Mouse (Mus musculus): Measurements from ENCODE around the gene Fam193a. TPM values are rescaled to one million over a fixed set of nuclear protein-coding genes. Genes with fewer than 3 reads are reported as not detected.
A peak's percentile ranks its signal among the peaks of the same experiment; 100 is the strongest.

Gene Fam193a
- 17.1 and 21.2 TPM in 2 replicates for polyA plus RNA-seq (2012; rRNA removed)

- DNase-seq (ENCODE audit: low spot score): peak; percentile 95
Observed at GRCm38 (mm10) chr5:34369341-34370021, at the start of gene Fam193a. Fam193a (plus strand) TSS chr5:34369933.

GRCm38 (mm10) chr5:34321236-34321635 is 48.5 kb upstream of the Fam193a start:
- no peak for DNase-seq (ENCODE audit: low spot score)

DNA sequence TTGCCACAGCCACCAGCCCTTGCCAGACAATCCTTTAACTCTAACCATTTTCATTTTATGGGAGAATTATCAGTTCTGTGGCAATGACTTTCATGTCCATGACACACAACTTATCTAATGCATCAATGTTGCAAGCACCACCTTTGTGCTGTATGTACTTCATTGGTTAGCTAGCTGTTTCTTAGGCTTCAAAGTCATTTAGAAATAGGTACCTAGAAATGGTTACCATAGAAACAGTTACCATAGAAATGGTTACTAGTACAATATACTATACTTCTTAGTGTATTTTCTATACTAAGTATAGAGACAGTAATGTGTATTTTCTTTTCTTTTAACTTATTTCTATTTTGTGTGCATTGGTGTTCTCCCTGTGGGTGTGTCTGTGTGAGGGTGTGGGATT is 44.4 kb upstream of the Fam193a start:
- no peak for DNase-seq (ENCODE audit: low spot score)

- DNase-seq (ENCODE audit: low spot score): no peak
Observed at GRCm38 (mm10) chr5:34326249-34326691, 43.5 kb upstream of the Fam193a start.

- DNase-seq (ENCODE audit: low spot score): no peak
Observed at GRCm38 (mm10) chr5:34326875-34327576, 42.7 kb upstream of the Fam193a start.

DNA sequence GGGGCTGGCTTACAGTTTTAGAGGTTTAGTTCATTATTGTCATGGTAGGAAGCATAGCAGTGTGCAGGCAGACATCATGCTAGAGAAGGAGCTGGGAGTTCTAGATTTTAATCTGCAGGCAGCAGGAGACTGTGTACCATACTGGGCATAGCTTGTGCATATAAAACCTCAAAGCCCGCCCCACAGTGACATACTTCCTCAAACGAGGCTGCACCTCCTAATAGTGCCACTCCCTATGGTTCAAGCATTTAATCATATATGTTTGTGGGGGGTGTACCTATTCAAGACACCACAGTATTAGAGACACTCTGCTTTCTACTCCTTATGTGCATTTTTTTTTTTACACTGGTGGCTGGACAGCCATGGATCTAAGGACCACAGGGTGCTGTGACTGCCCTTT is 39.6 kb upstream of the Fam193a start:
- no peak for DNase-seq (ENCODE audit: low spot score)

- no peak for DNase-seq (ENCODE audit: low spot score)
Observed at GRCm38 (mm10) chr5:34334081-34334480, 35.7 kb upstream of the Fam193a start.

GRCm38 (mm10) chr5:34335539-34336096 is 34.1 kb upstream of the Fam193a start:
- no peak for DNase-seq (ENCODE audit: low spot score)

DNA sequence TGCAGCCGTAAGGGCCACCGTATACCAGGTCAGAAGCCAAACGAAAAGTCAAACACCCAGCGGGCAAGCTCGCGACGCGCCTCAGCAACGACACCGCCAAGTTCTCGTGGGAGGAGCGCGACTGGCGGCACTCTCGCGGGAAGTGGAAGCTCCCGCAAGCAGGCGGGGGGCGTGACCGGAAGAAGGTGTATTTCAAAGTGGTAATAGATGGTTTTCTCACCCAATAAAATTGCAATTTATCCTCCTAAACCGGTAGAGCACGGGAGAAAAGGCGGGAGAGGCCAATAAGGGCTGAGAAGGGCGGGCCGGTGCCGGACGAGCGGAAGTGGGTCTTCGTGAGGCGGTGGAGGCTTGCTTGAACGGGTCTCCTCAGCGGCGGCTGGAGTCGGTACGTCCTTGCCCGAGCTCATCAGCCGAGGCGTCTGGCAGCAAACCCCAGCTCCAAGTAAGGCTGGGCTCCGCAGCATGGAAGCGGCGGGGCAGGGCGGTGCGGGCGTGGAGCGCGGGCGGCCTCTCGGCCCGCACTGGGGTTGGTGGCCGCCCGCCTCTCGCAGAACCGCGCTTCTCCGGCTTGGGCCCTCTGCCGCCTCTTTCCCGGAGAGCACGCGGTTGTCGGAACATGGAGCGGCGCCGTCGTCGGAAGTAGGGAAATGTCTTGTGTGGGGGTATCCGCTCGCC is 33.5 kb upstream of the Fam193a start, which contains the start of gene Rnf4:
TSS of gene Rnf4 (plus strand) at position 193 of the 678 bp plus-strand sequence.
- DNase-seq (ENCODE audit: low spot score): peak; percentile 92

- DNase-seq (ENCODE audit: low spot score): peak; percentile 53
Observed at GRCm38 (mm10) chr5:34336775-34337450, 32.8 kb upstream of the Fam193a start.

- DNase-seq (ENCODE audit: low spot score): no peak
Observed at GRCm38 (mm10) chr5:34340246-34340645, 29.5 kb upstream of the Fam193a start.

GRCm38 (mm10) chr5:34352084-34352631 is 17.6 kb upstream of the Fam193a start:
- no peak for DNase-seq (ENCODE audit: low spot score)

DNA sequence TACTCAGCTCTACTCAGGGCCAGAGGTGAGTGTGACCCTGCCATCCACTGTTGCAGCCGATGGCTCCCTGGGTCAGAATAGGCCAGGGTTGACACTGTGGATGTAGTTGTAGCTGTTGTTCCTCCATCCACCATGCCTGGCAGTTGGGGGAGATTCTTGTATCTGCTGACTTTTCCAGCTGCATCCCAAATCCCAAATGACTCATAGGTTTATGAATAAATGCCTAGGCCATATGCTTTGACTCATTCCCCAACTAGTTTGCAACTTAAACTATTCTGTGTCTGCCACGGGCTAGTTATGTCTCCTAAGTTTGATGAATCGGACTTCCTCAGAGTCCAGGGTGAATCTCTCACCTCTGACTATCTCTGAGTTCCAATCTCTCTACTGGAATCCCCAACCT is 9.5 kb upstream of the Fam193a start:
- DNase-seq (ENCODE audit: low spot score): no peak

DNA sequence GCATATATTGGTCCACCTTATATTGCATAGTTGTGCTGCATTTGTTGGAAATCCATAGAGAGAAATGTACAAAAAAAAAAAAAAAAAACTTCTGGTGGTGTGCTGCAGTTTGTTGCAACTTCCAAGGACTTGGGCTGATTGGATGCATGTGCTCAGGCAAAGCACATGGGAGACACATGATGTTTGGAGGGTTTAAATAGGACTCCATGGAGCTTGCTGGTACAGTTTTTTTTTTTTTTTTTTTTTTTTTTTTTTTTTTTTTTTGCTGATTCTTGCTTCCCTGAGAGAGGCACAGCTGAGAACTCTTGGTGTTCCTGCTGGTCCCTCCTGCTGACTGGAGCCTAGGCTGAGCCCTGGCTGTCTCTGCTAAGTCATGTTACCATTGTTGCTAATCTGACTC is 6.6 kb upstream of the Fam193a start:
- DNase-seq (ENCODE audit: low spot score): no peak

GRCm38 (mm10) chr5:34368551-34369290 is 1.0 kb upstream of the Fam193a start:
- DNase-seq (ENCODE audit: low spot score): no peak

DNA sequence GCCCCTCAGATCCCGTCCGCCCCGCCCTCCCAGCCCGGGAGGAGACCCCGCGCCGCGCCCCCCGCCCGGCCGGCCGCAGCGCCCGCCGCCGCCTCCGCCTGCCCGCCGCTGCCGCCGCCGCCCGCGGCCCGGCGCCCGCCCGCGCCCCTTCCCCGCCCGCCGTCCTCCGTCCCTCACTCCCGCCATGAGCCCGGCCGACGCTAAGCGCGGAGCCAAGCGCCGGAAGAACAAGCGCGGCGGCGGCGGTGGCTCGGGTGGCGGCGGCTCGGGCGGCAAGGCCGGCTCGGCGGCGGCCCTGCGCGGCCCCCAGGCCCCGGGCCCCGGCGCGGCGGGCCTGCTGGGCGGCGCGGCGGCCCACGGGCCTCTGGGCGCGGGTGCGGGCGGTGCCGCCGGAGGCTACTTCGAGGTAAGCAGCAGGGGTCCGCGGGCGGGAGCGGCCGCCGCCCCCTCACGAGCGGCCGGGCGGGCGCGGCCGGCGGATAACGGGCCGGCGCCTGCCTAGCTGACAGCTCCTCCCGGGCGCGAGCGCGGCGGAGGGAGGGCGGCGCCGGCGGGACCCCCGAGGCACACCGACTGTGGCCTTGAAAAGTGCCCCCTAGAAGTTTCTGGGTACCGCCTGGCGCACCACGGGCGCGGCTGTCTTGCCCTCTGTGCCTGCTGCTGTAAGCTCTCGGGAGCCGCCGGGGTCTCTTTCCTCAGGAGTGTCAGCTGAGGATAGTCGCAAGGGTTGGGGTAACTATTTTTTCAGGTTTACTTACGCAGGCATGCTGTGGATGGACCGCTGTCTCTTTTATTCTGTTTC is 490 bp downstream of the Fam193a start:
- DNase-seq (ENCODE audit: low spot score): peak; percentile 48

- DNase-seq (ENCODE audit: low spot score): no peak
Observed at GRCm38 (mm10) chr5:34370840-34371239, 1.1 kb downstream of the Fam193a start.

- no peak for DNase-seq (ENCODE audit: low spot score)
Observed at GRCm38 (mm10) chr5:34372141-34372540, 2.4 kb downstream of the Fam193a start.

- DNase-seq (ENCODE audit: low spot score): no peak
Observed at GRCm38 (mm10) chr5:34372541-34372940, 2.8 kb downstream of the Fam193a start.

DNA sequence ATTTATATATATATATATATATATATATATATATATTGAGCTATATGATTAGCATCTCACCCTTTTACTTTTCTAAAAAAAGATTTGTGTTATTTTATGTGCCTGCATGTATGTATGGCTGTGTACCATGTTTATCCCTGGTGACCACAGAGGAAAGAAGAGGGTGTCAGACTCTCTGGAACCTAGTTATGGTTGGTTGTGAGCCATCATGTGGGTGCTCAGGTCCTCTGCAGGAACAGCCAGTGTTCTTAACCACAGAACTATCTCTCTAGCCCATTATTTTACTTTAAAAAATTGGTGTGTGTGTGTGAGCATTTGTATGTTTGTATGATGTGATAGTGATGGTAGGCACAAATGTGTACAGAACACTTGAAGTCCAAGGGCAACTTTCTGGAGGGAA is 9.1 kb downstream of the Fam193a start:
- no peak for DNase-seq (ENCODE audit: low spot score)

All from urinary bladder, adult 2 months (tissue).